Comparison of ENCODE assay signal across 8 mouse cellular contexts in genomic region chr7:102211071-102211470, GRCm38 (mm10). TPM values are rescaled to one million over a fixed set of nuclear protein-coding genes. Genes with fewer than 3 reads are reported as not detected.
DNase-seq lines count a peak whose midpoint lies in the region; ATAC-seq and TF ChIP-seq lines count a peak whose summit lies in the region.

No protein-coding gene starts in this region.

- peaks cover 16% of the 10 kb centered on the region for H3K4me1 ChIP-seq in embryonic facial prominence, embryonic 10.5 days
- H3K4me1 ChIP-seq in intestine, embryonic 15.5 days (replicated peaks) = peaks cover 6% of the 10 kb centered on the region; the same call in 1 of the 2 replicates
- peaks cover 7% of the 10 kb centered on the region for H3K4me1 ChIP-seq in neural tube, embryonic 14.5 days (ENCODE audit: control insufficient read depth, insufficient read depth, low read length)

- peak overlapping the region; percentile 54 for H3K4me3 ChIP-seq in left cerebral cortex, adult 2 months
- H3K4me3 ChIP-seq in embryonic facial prominence, embryonic 10.5 days = peak overlapping the region; percentile 79
- H3K4me3 ChIP-seq in intestine, embryonic 15.5 days (replicated peaks) = peak overlapping the region; percentile 91
- H3K4me3 ChIP-seq in neural tube, embryonic 14.5 days (ENCODE audit: low read depth, low read length) = peak overlapping the region; percentile 36

- no peak for ATAC-seq in intestine, embryonic 15.5 days
- no peak for ATAC-seq in neural tube, embryonic 14.5 days (ENCODE audit: low read depth)

- WGBS in embryonic facial prominence, embryonic 10.5 days = 65% methylated on average over 3 of the region's 3 CpGs
- WGBS in intestine, embryonic 15.5 days = 58% methylated on average over 3 of the region's 3 CpGs
- whole genome bisulfite sequencing in neural tube, embryonic 14.5 days = 64% methylated on average over 3 of the region's 3 CpGs

- H3K27me3 ChIP-seq in embryonic facial prominence, embryonic 10.5 days (replicated peaks; ENCODE audit: low read depth, poor library complexity, severe bottlenecking) = no peaks in the 10 kb centered on the region
- H3K27me3 ChIP-seq in intestine, embryonic 15.5 days (replicated peaks) = no peaks in the 10 kb centered on the region
- no peaks in the 10 kb centered on the region for H3K27me3 ChIP-seq in neural tube, embryonic 14.5 days (ENCODE audit: control insufficient read depth, insufficient read depth, low read length)

- peak; percentile 26 for TF ChIP-seq CTCF in left cerebral cortex, adult 2 months (IDR thresholded peaks at IDR 0.05)

- H3K36me3 ChIP-seq in embryonic facial prominence, embryonic 10.5 days (replicated peaks) = peaks cover 5% of the 10 kb centered on the region
- no peaks in the 10 kb centered on the region for H3K36me3 ChIP-seq in intestine, embryonic 15.5 days
- no peaks in the 10 kb centered on the region for H3K36me3 ChIP-seq in neural tube, embryonic 14.5 days (ENCODE audit: control insufficient read depth, insufficient read depth, low read length)

- peak overlapping the region; percentile 98 for H3K27ac ChIP-seq in left cerebral cortex, adult 2 months
- H3K27ac ChIP-seq in embryonic facial prominence, embryonic 10.5 days (replicated peaks) = peak overlapping the region; percentile 94
- peak overlapping the region; percentile 84 for H3K27ac ChIP-seq in intestine, embryonic 15.5 days
- peak overlapping the region; percentile 85 for H3K27ac ChIP-seq in neural tube, embryonic 14.5 days (ENCODE audit: low read depth, low read length)

- no peak for DNase-seq in left cerebral cortex, adult 2 months (ENCODE audit: extremely low spot score in 1 of 2, low spot score in 2 of 2)
- no peak for DNase-seq in left cerebral cortex, adult 11 months (ENCODE audit: low spot score)
- no peak for DNase-seq in embryonic facial prominence, embryonic 10.5 days (ENCODE audit: low spot score)
- DNase-seq in embryo, embryonic 10 days (ENCODE audit: low spot score) = no peak
- DNase-seq in right cerebral cortex, adult 2 months (ENCODE audit: low spot score in 2 of 2) = no peak
- no peak for DNase-seq in left cerebral cortex, postnatal 10 days (ENCODE audit: extremely low spot score in 1 of 2, low spot score in 2 of 2)

- H3K9me3 ChIP-seq in embryonic facial prominence, embryonic 10.5 days = no peaks in the 10 kb centered on the region
- no peaks in the 10 kb centered on the region for H3K9me3 ChIP-seq in intestine, embryonic 15.5 days
- H3K9me3 ChIP-seq in neural tube, embryonic 14.5 days (ENCODE audit: control insufficient read depth, low read length) = no peaks in the 10 kb centered on the region

- intact Hi-C loops in left cerebral cortex, adult 2 months (cut with DNase I) = no loop called here
- intact Hi-C loops in left cerebral cortex, postnatal 10 days (cut with DNase I) = loop anchor here (5.0 kb wide), 1 partner anchor 41 kb away; no protein-coding TSS in a partner anchor

- H3K4me2 ChIP-seq in intestine, embryonic 15.5 days (replicated peaks) = peak overlapping the region; percentile 64
- peak overlapping the region; percentile 63 for H3K4me2 ChIP-seq in neural tube, embryonic 14.5 days (ENCODE audit: low read depth, low read length)

- H3K9ac ChIP-seq in intestine, embryonic 15.5 days = peak overlapping the region; percentile 54
- H3K9ac ChIP-seq in neural tube, embryonic 14.5 days (replicated peaks; ENCODE audit: low read depth, low read length) = peak overlapping the region; percentile 29

RNA-seq across cellular contexts. Expression of gene Pgap2, which starts 1.1 kb away (rescaled TPM):
- total RNA-seq in left cerebral cortex, adult 2 months (2021) = 10 to 100 TPM; 23.1 to 24.6 TPM
- polyA plus RNA-seq in embryonic facial prominence, embryonic 10.5 days (2016; fragmentation: Nextera tagmentation; extraction: Ambion mirVana) = 61.3 and 62.4 TPM in 2 replicates
- polyA plus RNA-seq in intestine, embryonic 15.5 days (2015; fragmentation: Nextera tagmentation; extraction: Ambion mirVana) = 98.9 and 109 TPM in 2 replicates
- polyA plus RNA-seq in neural tube, embryonic 14.5 days (2014; fragmentation: Nextera tagmentation; extraction: Ambion mirVana) = 57.4 and 59.2 TPM in 2 replicates
- total RNA-seq in left cerebral cortex, postnatal 10 days (2021) = 10 to 100 TPM; 31.5 to 32.6 TPM

RNA-seq across cellular contexts. Expression of gene Nup98, which starts 1.1 kb away (rescaled TPM):
- 10 to 100 TPM; 41.6 to 45.3 TPM for total RNA-seq in left cerebral cortex, adult 2 months (2021)
- polyA plus RNA-seq in embryonic facial prominence, embryonic 10.5 days (2016; fragmentation: Nextera tagmentation; extraction: Ambion mirVana) = 48.2 and 50.6 TPM in 2 replicates
- polyA plus RNA-seq in intestine, embryonic 15.5 days (2015; fragmentation: Nextera tagmentation; extraction: Ambion mirVana) = 31.4 and 33.4 TPM in 2 replicates
- 26.8 and 29.0 TPM in 2 replicates for polyA plus RNA-seq in neural tube, embryonic 14.5 days (2014; fragmentation: Nextera tagmentation; extraction: Ambion mirVana)
- total RNA-seq in left cerebral cortex, postnatal 10 days (2021) = 10 to 100 TPM; 33.4 to 33.8 TPM

RNA-seq across cellular contexts. Expression of gene Rhog, which starts 44.8 kb away (rescaled TPM):
- 10 to 100 TPM; 19.2 to 21.7 TPM for total RNA-seq in left cerebral cortex, adult 2 months (2021)
- 42.5 and 48.4 TPM in 2 replicates for polyA plus RNA-seq in embryonic facial prominence, embryonic 10.5 days (2016; fragmentation: Nextera tagmentation; extraction: Ambion mirVana)
- polyA plus RNA-seq in intestine, embryonic 15.5 days (2015; fragmentation: Nextera tagmentation; extraction: Ambion mirVana) = 60.2 and 62.1 TPM in 2 replicates
- 11.4 and 19.4 TPM in 2 replicates for polyA plus RNA-seq in neural tube, embryonic 14.5 days (2014; fragmentation: Nextera tagmentation; extraction: Ambion mirVana)
- total RNA-seq in left cerebral cortex, postnatal 10 days (2021) = 10 to 100 TPM; 13.8 to 14.5 TPM

RNA-seq across cellular contexts. Expression of gene Stim1, which starts 56.5 kb away (rescaled TPM):
- 10 to 100 TPM; 79.9 to 85.5 TPM for total RNA-seq in left cerebral cortex, adult 2 months (2021)
- 13.0 and 14.6 TPM in 2 replicates for polyA plus RNA-seq in embryonic facial prominence, embryonic 10.5 days (2016; fragmentation: Nextera tagmentation; extraction: Ambion mirVana)
- 20.1 TPM in 2 replicates for polyA plus RNA-seq in intestine, embryonic 15.5 days (2015; fragmentation: Nextera tagmentation; extraction: Ambion mirVana)
- 12.1 and 17.5 TPM in 2 replicates for polyA plus RNA-seq in neural tube, embryonic 14.5 days (2014; fragmentation: Nextera tagmentation; extraction: Ambion mirVana)
- total RNA-seq in left cerebral cortex, postnatal 10 days (2021) = 10 to 100 TPM; 71.5 to 73.3 TPM

Comparison
In these comparisons a context has a peak if more than half of its experiments do, and no peak if none do; other contexts are left out.
1. H3K4me3 ChIP-seq: peak in every context shown above with its lines; median percentile 91 in intestine, embryonic 15.5 days; 79 in embryonic facial prominence, embryonic 10.5 days; 54 in left cerebral cortex, adult 2 months; 36 in neural tube, embryonic 14.5 days.